Mouse (Mus musculus) liver, adult 2 months (tissue): ENCODE measurements at regions not wholly inside any gene's neighbourhood (a gene's known extent, or its start where the extent isn't known, plus 50 kb on each side); places are given as distances from the start of the nearest gene placed in this dataset.

Experiments used
- DNase-seq: peaks from one replicate; pipeline ENCODE4 v3.0.0-alpha.2; 2011; ENCODE audit warnings: low read depth, low spot score; ENCODE audit errors: extremely low read depth
- H3K27ac ChIP-seq: fragments of 200-500 bp; replicated peaks from 2 replicates; pipeline ENCODE4 v1.5.1; 2012; ENCODE audit warnings: low read depth, mild to moderate bottlenecking, control low read depth, inconsistent platforms, low read length; ENCODE audit not compliant: insufficient read depth
- H3K27me3 ChIP-seq: fragments of 200-500 bp; 2 replicates; pipeline ENCODE4 v1.6.1; 2012; ENCODE audit warnings: mild to moderate bottlenecking, moderate library complexity, low read length, inconsistent platforms; ENCODE audit not compliant: control insufficient read depth, insufficient read depth
- H3K36me3 ChIP-seq: fragments of 200-500 bp; 2 replicates; pipeline ENCODE4 v1.6.1; 2012; ENCODE audit warnings: low read length, inconsistent platforms; ENCODE audit not compliant: control insufficient read depth, insufficient read depth
- H3K4me1 ChIP-seq: fragments of 200-500 bp; 2 replicates; pipeline ENCODE4 v1.6.1; 2011; ENCODE audit warnings: low read length; ENCODE audit not compliant: control insufficient read depth, insufficient read depth
- H3K4me3 ChIP-seq: fragments of 200-500 bp; 2 replicates; pipeline ENCODE4 v1.5.1; 2011; ENCODE audit warnings: low read depth, mild to moderate bottlenecking, control low read depth, low read length, moderate library complexity; ENCODE audit not compliant: insufficient read depth
- H3K79me2 ChIP-seq: fragments of 200-500 bp; 2 replicates; pipeline ENCODE4 v1.6.1; 2012; ENCODE audit warnings: inconsistent platforms, mild to moderate bottlenecking, low read length, moderate library complexity; ENCODE audit not compliant: control insufficient read depth, insufficient read depth
- H3K9ac ChIP-seq: fragments of 200-500 bp; 2 replicates; pipeline ENCODE4 v1.6.1; 2012; ENCODE audit warnings: low read depth, mild to moderate bottlenecking, control low read depth, inconsistent platforms, low read length
- CTCF ChIP-seq: fragments of 200-500 bp; IDR thresholded peaks from 2 replicates; pipeline ENCODE4 v1.5.1; 2011; ENCODE audit warnings: low read depth, low read length, control low read depth
- POLR2A ChIP-seq: fragments of 200-500 bp; IDR thresholded peaks from 2 replicates; pipeline ENCODE4 v1.6.1; 2011; ENCODE audit warnings: low read length, control low read depth; ENCODE audit not compliant: insufficient read depth; ENCODE audit errors: extremely low read depth
- WGBS: fragments of 180-500 bp; shearing (Covaris S2); methylation state at CpG from one replicate; pipeline ENCODE4 v1.1.7; 2018; 5-methylcytosine and 5-hydroxymethylcytosine counted together

DNA sequence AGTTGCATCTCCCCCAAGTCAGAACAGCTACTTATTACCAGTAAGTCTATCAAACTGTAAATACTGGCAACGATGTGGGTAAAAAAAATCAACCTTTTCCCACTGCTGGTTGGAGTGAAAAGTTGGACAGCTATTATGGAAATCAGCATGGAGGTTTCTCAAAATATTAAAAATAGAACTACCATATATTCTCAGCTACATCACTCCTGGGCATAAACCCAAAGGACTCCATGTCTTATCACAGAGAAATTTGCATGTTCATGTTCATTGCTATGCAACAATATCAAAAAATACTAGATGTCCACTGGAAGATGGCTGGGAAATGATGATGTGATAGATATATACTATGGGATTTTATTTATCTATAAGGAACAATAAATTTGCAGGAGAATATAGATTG lies 506.9 kb upstream of the Syt1 start:
- no peak overlapping the region for H3K27ac ChIP-seq
- H3K79me2 ChIP-seq, result no peaks in the 10 kb centered on the region
- no peak overlapping the region for H3K4me3 ChIP-seq
- WGBS, result 68% methylated on average over 1 of the region's 1 CpGs
- DNase-seq, result no peak
- no peaks in the 10 kb centered on the region for H3K36me3 ChIP-seq
- H3K27me3 ChIP-seq, result no peaks in the 10 kb centered on the region
- H3K4me1 ChIP-seq, result peaks cover 3% of the 10 kb centered on the region
- TF ChIP-seq CTCF (no peak), POLR2A (no peak)
- H3K9ac ChIP-seq, result no peak overlapping the region

DNA sequence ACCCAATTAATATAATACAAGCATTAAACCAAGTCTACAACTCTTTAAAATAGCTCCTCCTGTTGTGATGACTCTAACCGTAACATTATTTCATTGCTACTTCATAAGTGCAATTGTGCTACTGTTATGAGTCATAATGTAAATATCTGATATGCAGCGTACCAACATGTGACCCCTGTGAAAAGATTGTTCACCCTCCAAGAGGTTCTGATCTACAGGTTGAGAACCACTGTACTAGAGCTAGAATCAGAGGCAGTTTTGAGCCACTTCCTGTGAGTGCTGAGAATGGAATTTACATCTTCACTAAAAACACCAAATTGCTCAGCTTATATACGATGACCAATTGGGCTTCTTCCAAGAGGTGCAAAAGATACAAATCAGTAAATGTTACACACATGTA lies 504.4 kb upstream of the Syt1 start:
- no peaks in the 10 kb centered on the region for H3K79me2 ChIP-seq
- peaks cover 3% of the 10 kb centered on the region for H3K4me1 ChIP-seq
- DNase-seq, result no peak
- TF ChIP-seq POLR2A, result no peak
- TF ChIP-seq CTCF, result no peak
- 79% methylated on average over 3 of the region's 3 CpGs for WGBS
- H3K27me3 ChIP-seq, result no peaks in the 10 kb centered on the region
- no peak overlapping the region for H3K4me3 ChIP-seq
- no peak overlapping the region for H3K9ac ChIP-seq
- no peaks in the 10 kb centered on the region for H3K36me3 ChIP-seq
- no peak overlapping the region for H3K27ac ChIP-seq

DNA sequence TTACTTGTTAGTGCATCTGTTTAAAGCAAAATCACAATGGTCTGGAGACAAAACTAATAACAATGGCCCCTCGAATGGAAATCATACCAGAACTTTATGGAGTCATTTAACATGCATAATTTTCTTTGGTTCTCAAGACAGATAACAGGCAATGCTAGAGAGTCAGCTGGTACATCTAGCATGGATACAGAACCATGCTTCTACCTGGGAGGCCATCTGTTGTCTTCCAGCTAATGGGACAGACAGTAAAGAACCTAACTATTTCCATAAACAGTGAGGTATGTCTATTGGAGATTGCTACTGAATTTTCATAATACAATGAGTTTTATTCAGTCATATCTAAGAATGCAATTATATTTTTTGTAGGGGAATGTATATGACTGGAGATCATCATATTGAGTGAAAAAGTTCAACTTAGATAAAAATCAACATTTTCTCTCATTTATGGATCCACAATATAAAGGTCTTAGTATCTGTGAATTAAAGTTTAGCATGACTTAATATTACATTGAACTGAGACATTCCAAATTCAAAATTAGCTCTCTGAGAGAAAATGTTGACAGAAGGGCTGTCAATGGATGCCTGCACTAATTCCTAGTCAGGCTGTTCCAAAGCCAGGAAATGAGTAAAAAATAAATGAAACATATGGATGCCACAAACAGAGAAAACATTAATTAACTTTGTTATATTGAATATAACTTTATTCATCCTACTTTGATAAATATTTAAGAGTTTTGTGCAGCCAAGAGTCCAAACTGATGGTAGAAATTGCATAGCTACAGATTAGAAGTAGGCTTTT lies 500.3 kb upstream of the Syt1 start:
- DNase-seq, result no peak
- no peaks in the 10 kb centered on the region for H3K79me2 ChIP-seq
- 33% methylated on average over 1 of the region's 1 CpGs for WGBS
- H3K36me3 ChIP-seq, result no peaks in the 10 kb centered on the region
- H3K4me3 ChIP-seq, result no peak overlapping the region
- TF ChIP-seq POLR2A (no peak), CTCF (no peak)
- H3K4me1 ChIP-seq, result no peaks in the 10 kb centered on the region
- no peak overlapping the region for H3K9ac ChIP-seq
- no peak overlapping the region for H3K27ac ChIP-seq
- H3K27me3 ChIP-seq, result no peaks in the 10 kb centered on the region

DNA sequence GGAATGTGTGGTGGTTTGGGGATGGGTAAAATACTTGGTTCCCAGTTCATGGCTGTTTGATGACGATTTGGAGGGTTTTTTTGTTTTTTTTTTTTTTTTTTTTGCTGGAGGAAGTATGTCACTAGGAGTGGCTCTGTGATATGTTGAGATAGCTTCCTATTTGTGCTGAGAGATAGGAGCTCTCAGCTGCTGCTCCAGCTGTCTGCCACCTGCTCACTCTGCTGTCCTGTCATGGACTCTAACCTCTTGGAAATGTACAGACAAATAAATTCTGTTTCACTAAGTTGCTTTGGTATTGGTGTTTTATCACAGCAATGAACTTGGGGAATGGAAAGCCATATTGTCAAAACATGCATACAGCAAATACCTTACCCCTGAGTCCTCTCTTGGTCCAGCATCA lies 497.8 kb upstream of the Syt1 start:
- TF ChIP-seq CTCF (no peak), POLR2A (no peak)
- WGBS, result 56% methylated on average over 1 of the region's 1 CpGs
- no peaks in the 10 kb centered on the region for H3K4me1 ChIP-seq
- no peaks in the 10 kb centered on the region for H3K27me3 ChIP-seq
- H3K36me3 ChIP-seq, result no peaks in the 10 kb centered on the region
- no peak overlapping the region for H3K9ac ChIP-seq
- no peak overlapping the region for H3K27ac ChIP-seq
- H3K79me2 ChIP-seq, result no peaks in the 10 kb centered on the region
- no peak for DNase-seq
- H3K4me3 ChIP-seq, result no peak overlapping the region

DNA sequence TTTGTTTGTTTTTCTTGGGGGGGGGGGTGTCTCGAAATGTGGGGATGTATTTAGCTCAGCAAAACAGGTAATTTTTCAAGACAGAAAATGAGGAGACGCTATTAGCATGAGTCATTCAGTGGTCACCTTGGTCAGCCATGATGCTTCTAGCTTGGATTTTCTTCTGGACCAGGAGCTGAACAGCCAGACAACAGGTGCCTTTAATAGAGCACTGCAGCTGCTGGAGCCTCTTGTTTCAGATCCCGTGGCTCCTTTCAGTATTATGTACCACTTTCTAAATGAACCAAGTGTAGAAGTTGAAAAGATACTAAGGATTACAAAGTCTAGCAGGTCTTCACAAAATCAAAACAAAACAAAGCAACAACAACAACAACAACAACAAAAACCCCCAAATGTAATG lies 496.4 kb upstream of the Syt1 start:
- Histone ChIP-seq H3K4me3 (no peak overlapping the region), H3K36me3 (no peaks in the 10 kb centered on the region), H3K79me2 (no peaks in the 10 kb centered on the region), H3K9ac (no peak overlapping the region), H3K27ac (no peak overlapping the region), H3K27me3 (no peaks in the 10 kb centered on the region), H3K4me1 (no peaks in the 10 kb centered on the region)
- DNase-seq, result no peak
- 65% methylated on average over 3 of the region's 3 CpGs for WGBS
- no peak for TF ChIP-seq CTCF
- no peak for TF ChIP-seq POLR2A

DNA sequence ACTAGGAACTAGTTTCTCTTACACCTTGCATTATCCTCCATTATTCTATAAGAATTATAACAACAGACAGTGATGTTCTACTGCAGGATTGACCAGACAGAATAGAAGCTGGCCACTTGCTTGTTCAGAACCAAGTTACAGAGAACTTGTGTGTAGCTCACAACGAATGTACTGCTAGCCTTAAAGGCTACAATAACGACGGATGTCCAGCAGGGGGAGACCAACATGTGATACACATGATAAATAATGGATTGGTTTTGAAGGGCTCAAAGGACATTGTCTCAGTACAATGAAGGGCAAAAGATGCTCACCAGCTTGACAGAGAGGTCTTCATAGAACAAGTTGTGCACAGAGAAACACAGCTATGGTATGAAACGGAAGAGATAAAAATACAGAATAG lies 493.9 kb upstream of the Syt1 start:
- H3K9ac ChIP-seq, result no peak overlapping the region
- no peaks in the 10 kb centered on the region for H3K36me3 ChIP-seq
- H3K27me3 ChIP-seq, result no peaks in the 10 kb centered on the region
- H3K4me3 ChIP-seq, result no peak overlapping the region
- peak; percentile 7 for DNase-seq
- WGBS, result 65% methylated on average over 4 of the region's 4 CpGs
- H3K4me1 ChIP-seq, result no peaks in the 10 kb centered on the region
- no peak for TF ChIP-seq CTCF
- TF ChIP-seq POLR2A, result no peak
- H3K79me2 ChIP-seq, result no peaks in the 10 kb centered on the region
- H3K27ac ChIP-seq, result no peak overlapping the region
